Mouse (Mus musculus): ENCODE data around the gene Nckap5. TPM values are rescaled to one million over a fixed set of nuclear protein-coding genes. Genes with fewer than 3 reads are reported as not detected.

The Nckap5 gene
- total RNA-seq, 4 experiments from 2014 or later = 6.8 to 11.7 (median 8.7) TPM

DNA sequence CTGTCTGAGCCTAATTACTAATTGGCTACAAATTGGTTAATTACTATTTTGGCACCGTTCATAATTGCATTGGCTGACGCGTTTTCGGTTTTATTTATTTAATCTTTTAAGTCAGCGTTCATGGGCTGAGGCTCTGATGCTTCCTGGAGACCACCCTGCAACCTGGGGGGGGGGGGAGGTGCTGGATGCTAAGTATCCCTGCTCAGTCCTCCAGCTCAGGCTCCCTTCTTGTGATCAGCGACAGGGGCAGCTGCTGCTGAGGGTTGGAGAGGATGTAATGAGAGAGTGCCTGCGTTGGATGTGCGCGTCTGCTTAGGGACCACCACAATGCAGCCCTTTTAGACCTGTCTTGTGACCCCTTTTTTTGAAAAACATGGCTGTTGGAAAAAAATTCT is 919.7 kb downstream of the Nckap5 start:
- DNase-seq (ENCODE audit: low spot score) = no peak

DNA sequence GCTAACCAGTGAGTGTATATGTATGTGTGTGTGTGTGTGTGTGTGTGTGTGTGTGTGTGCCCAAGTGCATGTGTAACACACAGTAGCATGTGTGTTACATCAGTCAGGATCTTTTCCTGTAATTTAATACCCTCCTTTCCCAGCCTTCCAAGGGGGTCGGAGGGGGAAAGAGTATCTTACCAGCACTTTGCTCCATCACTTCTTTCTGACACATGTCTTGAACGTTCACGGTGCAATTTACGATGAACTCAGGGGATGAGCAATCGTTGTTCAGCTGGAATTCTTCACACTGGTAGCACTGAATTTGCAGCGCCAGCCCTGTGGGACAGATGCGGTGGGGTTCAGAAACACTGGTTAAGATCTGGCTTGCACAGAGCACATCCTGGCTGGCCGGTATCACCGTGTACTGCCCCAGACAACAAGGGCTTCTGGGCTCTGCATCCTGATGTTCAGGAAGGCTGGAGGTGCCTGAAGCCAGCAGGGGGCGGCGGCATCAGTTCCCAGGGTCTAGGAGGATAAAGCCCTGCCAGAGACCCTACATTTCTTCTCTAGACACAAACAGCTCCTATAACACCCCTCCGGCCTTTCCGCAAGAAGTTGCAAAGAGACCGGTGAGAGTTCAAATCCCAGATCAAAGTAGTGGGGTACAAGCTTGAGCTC is 920.3 kb downstream of the Nckap5 start:
- no peak for DNase-seq (ENCODE audit: low spot score)

DNA sequence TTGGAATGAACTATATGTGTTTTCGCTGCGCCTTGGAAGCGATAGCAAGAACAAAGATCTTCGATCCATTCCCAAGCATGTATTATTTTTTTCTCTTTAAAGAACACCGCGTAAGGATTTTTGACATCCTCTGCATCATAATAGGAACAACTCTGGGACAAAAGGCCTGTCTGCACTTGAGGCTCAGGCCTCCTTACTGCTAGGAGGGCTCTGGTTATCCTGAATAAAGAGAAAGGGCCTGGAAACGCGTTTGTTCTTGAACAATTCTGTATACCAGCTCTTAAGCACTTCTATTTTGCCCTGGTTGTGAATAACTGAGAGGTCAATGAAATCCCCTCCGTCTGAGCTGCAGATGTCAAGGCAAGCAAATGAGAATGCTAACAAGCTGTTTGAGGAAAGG is 937.4 kb downstream of the Nckap5 start:
- no peak for DNase-seq (ENCODE audit: low spot score)

DNA sequence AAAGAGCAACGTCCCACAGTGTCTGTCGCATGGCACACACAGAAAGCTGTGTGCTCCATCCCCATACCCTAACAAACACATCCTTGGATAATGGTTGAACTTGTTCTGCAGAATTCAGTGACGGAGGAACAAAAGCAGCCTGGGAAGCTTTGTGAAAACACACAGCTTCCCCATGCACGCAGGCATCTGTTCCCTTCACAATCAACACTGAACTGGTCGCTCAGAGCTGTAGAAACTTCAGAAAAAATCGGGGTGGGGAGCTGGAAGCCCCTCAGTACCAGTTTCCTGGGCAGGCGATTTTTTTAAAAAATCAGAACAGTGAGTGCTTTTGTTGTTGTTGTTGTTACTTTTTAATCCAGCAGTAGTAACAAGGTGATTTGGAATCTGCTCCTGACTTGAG is 960.5 kb downstream of the Nckap5 start:
- DNase-seq (ENCODE audit: low spot score) = no peak
